Comparison of ENCODE assay signal across 8 mouse cellular contexts in genomic region chr1:164457531-164458244, GRCm38 (mm10). TPM values are rescaled to one million over a fixed set of nuclear protein-coding genes. Genes with fewer than 3 reads are reported as not detected.
A peak's percentile ranks its signal among the peaks of the same experiment; 100 is the strongest.
DNase-seq lines count a peak whose midpoint lies in the region; ATAC-seq and TF ChIP-seq lines count a peak whose summit lies in the region.

No protein-coding gene starts in this region.

- no peaks in the 10 kb centered on the region for H3K9me3 ChIP-seq in intestine, embryonic 15.5 days
- no peaks in the 10 kb centered on the region for H3K9me3 ChIP-seq in lung, postnatal 0 days (ENCODE audit: low read length)

- no peak for TF ChIP-seq EP300 in lung, postnatal 0 days (IDR thresholded peaks at IDR 0.05)

- no peak for TF ChIP-seq CTCF in left cerebral cortex, adult 2 months (IDR thresholded peaks at IDR 0.05)
- TF ChIP-seq CTCF in bone marrow, adult 2 months (IDR thresholded peaks at IDR 0.05; ENCODE audit: control insufficient read depth, insufficient read depth, low read length): no peak
- no peak for TF ChIP-seq CTCF in lung, postnatal 0 days (IDR thresholded peaks at IDR 0.05)

- H3K36me3 ChIP-seq in intestine, embryonic 15.5 days: no peaks in the 10 kb centered on the region; the same call in 1 of the 2 replicates
- H3K36me3 ChIP-seq in lung, postnatal 0 days (ENCODE audit: insufficient read depth, low read length): 0 out of 2 replicates have a peak, but pooled peaks cover 7% of the 10 kb centered on the region

- H3K4me2 ChIP-seq in intestine, embryonic 15.5 days (replicated peaks): peak overlapping the region; percentile 79
- peak overlapping the region; percentile 72 for H3K4me2 ChIP-seq in lung, postnatal 0 days (replicated peaks; ENCODE audit: low read depth, low read length)

- peak overlapping the region; percentile 99 for H3K27ac ChIP-seq in left cerebral cortex, adult 2 months
- H3K27ac ChIP-seq in bone marrow, adult 2 months (ENCODE audit: control insufficient read depth, insufficient read depth, low read depth, low read length, poor library complexity): peak overlapping the region; percentile 72
- peak overlapping the region; percentile 90 for H3K27ac ChIP-seq in intestine, embryonic 15.5 days
- peak overlapping the region; percentile 97 for H3K27ac ChIP-seq in lung, postnatal 0 days (ENCODE audit: low read length)

- peaks cover 5% of the 10 kb centered on the region for H3K4me1 ChIP-seq in bone marrow, adult 2 months (ENCODE audit: control insufficient read depth, insufficient read depth, low read length)
- peaks cover 18% of the 10 kb centered on the region for H3K4me1 ChIP-seq in intestine, embryonic 15.5 days (replicated peaks)
- no peaks in the 10 kb centered on the region; the same call in 1 of the 2 replicates for H3K4me1 ChIP-seq in lung, postnatal 0 days (ENCODE audit: insufficient read depth, low read depth, low read length)

- WGBS in bone marrow, adult 2 months: under 1% methylated on average over 71 of the region's 76 CpGs
- under 1% methylated on average over 74 of the region's 76 CpGs for WGBS in intestine, embryonic 15.5 days
- under 1% methylated on average over 53 of the region's 76 CpGs for WGBS in lung, postnatal 0 days

- intact Hi-C loops in left cerebral cortex, adult 2 months (cut with DNase I): loop anchor here (2.0 to 5.0 kb wide), 7 partner anchors 119 to 660 kb away; no protein-coding TSS in a partner anchor
- intact Hi-C loops in left cerebral cortex, postnatal 36 days (cut with DNase I): loop anchor here (2.0 to 5.0 kb wide), 5 partner anchors 129 to 665 kb away; no protein-coding TSS in a partner anchor
- intact Hi-C loops in gastrocnemius, postnatal 14 days (cut with DNase I; ENCODE audit: low total_unique reads): no loop called here

- peak; percentile 66 for ATAC-seq in intestine, embryonic 15.5 days
- ATAC-seq in lung, postnatal 0 days: peak; percentile 39

- H3K27me3 ChIP-seq in intestine, embryonic 15.5 days (replicated peaks): peaks cover 12% of the 10 kb centered on the region
- 0 out of 2 replicates have a peak, but pooled peaks cover 6% of the 10 kb centered on the region for H3K27me3 ChIP-seq in lung, postnatal 0 days (replicated peaks; ENCODE audit: insufficient read depth, low read length)

- peak; percentile 24 to 79 for DNase-seq in left cerebral cortex, adult 2 months (ENCODE audit: extremely low spot score in 1 of 2, low spot score in 2 of 2)
- no peak for DNase-seq in left cerebral cortex, postnatal 36 days (ENCODE audit: low spot score in 2 of 2)
- peak; percentile 55 for DNase-seq in gastrocnemius, postnatal 14 days
- DNase-seq in lung, postnatal 0 days (ENCODE audit: low spot score): peak; percentile 77
- DNase-seq in retina, postnatal 1 day: peak; percentile 81
- no peak for DNase-seq in frontal cortex, adult 2 months (ENCODE audit: extremely low spot score in 1 of 2, low spot score in 1 of 2)

- H3K9ac ChIP-seq in intestine, embryonic 15.5 days: peak overlapping the region; percentile 82
- H3K9ac ChIP-seq in lung, postnatal 0 days (replicated peaks; ENCODE audit: low read depth): peak overlapping the region; percentile 89

- TF ChIP-seq POLR2A in bone marrow, adult 2 months (IDR thresholded peaks at IDR 0.05; ENCODE audit: borderline replicate concordance, control insufficient read depth, low read depth, low read length): no peak

- peak overlapping the region; percentile 94 for H3K4me3 ChIP-seq in left cerebral cortex, adult 2 months
- H3K4me3 ChIP-seq in bone marrow, adult 2 months (replicated peaks; ENCODE audit: control insufficient read depth, low read depth, low read length): peak overlapping the region; percentile 85
- H3K4me3 ChIP-seq in intestine, embryonic 15.5 days (replicated peaks): peak overlapping the region; percentile 75
- H3K4me3 ChIP-seq in lung, postnatal 0 days (ENCODE audit: low read depth, low read length): peak overlapping the region; percentile 77

RNA-seq across cellular contexts. Expression of gene Atp1b1, which starts 0.5 kb away (rescaled TPM):
- 1,000 to 10,000 TPM; 1,624 to 1,674 TPM for total RNA-seq in left cerebral cortex, adult 2 months (2021)
- total RNA-seq in left cerebral cortex, postnatal 36 days (2021): 1,000 to 10,000 TPM; 1,659 to 1,749 TPM
- polyA plus RNA-seq in bone marrow, adult 2 months (2011; ENCODE audit: insufficient read depth, insufficient read length, low replicate concordance, missing spikeins): 14.2 and 46.4 TPM in 2 replicates
- 100 to 1,000 TPM; 147 to 159 TPM for total RNA-seq in gastrocnemius, postnatal 14 days (2021)
- polyA plus RNA-seq in intestine, embryonic 15.5 days (2015; fragmentation: Nextera tagmentation; extraction: Ambion mirVana): 203 TPM in 2 replicates
- polyA plus RNA-seq in lung, postnatal 0 days (2015; fragmentation: Nextera tagmentation; extraction: Ambion mirVana): 359 and 444 TPM in 2 replicates
- 1,439 and 1,479 TPM in 2 replicates for polyA plus RNA-seq in frontal cortex, adult 2 months (2012; rRNA removed)

Comparison
In these comparisons a context has a peak if more than half of its experiments do, and no peak if none do; other contexts are left out.
1. DNase-seq: peak in left cerebral cortex, adult 2 months (2 of 2), gastrocnemius, postnatal 14 days (single experiment), lung, postnatal 0 days (single experiment) and retina, postnatal 1 day (single experiment); none in left cerebral cortex, postnatal 36 days (0 of 2) and frontal cortex, adult 2 months (0 of 2).
2. Peak in every context shown above with its lines, with median percentiles within 50 percentile points of each other: H3K27ac ChIP-seq and H3K4me3 ChIP-seq.